10 mouse cellular contexts compared by ENCODE assay signal in genomic region chr3:39718946-39719545, GRCm38 (mm10).
DNase-seq lines count a peak whose midpoint lies in the region; ATAC-seq and TF ChIP-seq lines count a peak whose summit lies in the region.
"Had no signal": no experiment of that assay in that cellular context is flagged by ENCODE, and none has a peak within 500 bp of the region (broad histone marks: within the 10 kb centered on the region; RNA-seq: fewer than 3 reads in every experiment).

No protein-coding gene starts in this region.

- H3K4me3 ChIP-seq in intestine, embryonic 14.5 days (ENCODE audit: low read depth, low read length): no peak overlapping the region
- no peak overlapping the region for H3K4me3 ChIP-seq in intestine, postnatal 0 days (ENCODE audit: low read depth, low read length)
- no peak overlapping the region for H3K4me3 ChIP-seq in intestine, embryonic 16.5 days (ENCODE audit: low read length)

- no peak overlapping the region for H3K9ac ChIP-seq in intestine, embryonic 14.5 days (ENCODE audit: low read length)
- no peak overlapping the region for H3K9ac ChIP-seq in intestine, postnatal 0 days (ENCODE audit: low read depth, low read length)
- no peak overlapping the region for H3K9ac ChIP-seq in intestine, embryonic 16.5 days (ENCODE audit: low read depth, low read length)

- no peak for DNase-seq in intestine, embryonic 14.5 days (ENCODE audit: low spot score)
- peak; percentile 11 to 17 for DNase-seq in frontal cortex, postnatal 10 days (ENCODE audit: low spot score in 2 of 2)
- peak; percentile 42 to 43 for DNase-seq in right cerebral cortex, postnatal 10 days (ENCODE audit: low spot score in 2 of 2)
- DNase-seq in adrenal gland, adult 2 months: no peak
- no peak for DNase-seq in thymus, postnatal 36 days
- DNase-seq: adrenal gland, adult 8-10 months; kidney, postnatal 10 days had no signal

- H3K9me3 ChIP-seq in intestine, embryonic 14.5 days (ENCODE audit: control insufficient read depth, low read length): no peaks in the 10 kb centered on the region
- no peaks in the 10 kb centered on the region for H3K9me3 ChIP-seq in intestine, postnatal 0 days (ENCODE audit: control insufficient read depth)
- H3K9me3 ChIP-seq in intestine, embryonic 16.5 days (ENCODE audit: control insufficient read depth, low read length): no peaks in the 10 kb centered on the region

- H3K36me3 ChIP-seq in intestine, embryonic 14.5 days (ENCODE audit: control insufficient read depth, insufficient read depth, low read length): no peaks in the 10 kb centered on the region
- no peaks in the 10 kb centered on the region for H3K36me3 ChIP-seq in intestine, postnatal 0 days (ENCODE audit: control insufficient read depth, insufficient read depth)
- no peaks in the 10 kb centered on the region for H3K36me3 ChIP-seq in intestine, embryonic 16.5 days (ENCODE audit: control insufficient read depth, insufficient read depth, low read length)

- H3K4me1 ChIP-seq in intestine, embryonic 14.5 days (replicated peaks; ENCODE audit: control insufficient read depth, insufficient read depth, low read length): no peaks in the 10 kb centered on the region
- no peaks in the 10 kb centered on the region for H3K4me1 ChIP-seq in intestine, postnatal 0 days (replicated peaks; ENCODE audit: control insufficient read depth, insufficient read depth, low read length)
- no peaks in the 10 kb centered on the region for H3K4me1 ChIP-seq in intestine, embryonic 16.5 days (ENCODE audit: control insufficient read depth, insufficient read depth, low read length)

- no peaks in the 10 kb centered on the region for H3K27me3 ChIP-seq in intestine, embryonic 14.5 days (replicated peaks; ENCODE audit: control insufficient read depth, insufficient read depth, low read length)
- no peaks in the 10 kb centered on the region for H3K27me3 ChIP-seq in intestine, postnatal 0 days (replicated peaks; ENCODE audit: control insufficient read depth, insufficient read depth, low read length)
- no peaks in the 10 kb centered on the region for H3K27me3 ChIP-seq in intestine, embryonic 16.5 days (replicated peaks; ENCODE audit: control insufficient read depth, insufficient read depth, low read length)

- peak overlapping the region; percentile 3; the same call in 1 of the 2 replicates for H3K4me2 ChIP-seq in intestine, embryonic 14.5 days (ENCODE audit: low read length)
- no peak overlapping the region for H3K4me2 ChIP-seq in intestine, postnatal 0 days (replicated peaks; ENCODE audit: low read depth)
- no peak overlapping the region for H3K4me2 ChIP-seq in intestine, embryonic 16.5 days (ENCODE audit: low read depth, low read length)

- 41% methylated on average over 11 of the region's 11 CpGs for WGBS in intestine, embryonic 14.5 days
- WGBS in intestine, postnatal 0 days: 60% methylated on average over 11 of the region's 11 CpGs
- WGBS in intestine, embryonic 16.5 days: 53% methylated on average over 11 of the region's 11 CpGs

- peak overlapping the region; percentile 3; the same call in 1 of the 2 replicates for H3K27ac ChIP-seq in intestine, embryonic 14.5 days (ENCODE audit: low read depth)
- no peak overlapping the region for H3K27ac ChIP-seq in intestine, postnatal 0 days (ENCODE audit: low read depth, low read length)
- peak overlapping the region; percentile 30; the same call in 1 of the 2 replicates for H3K27ac ChIP-seq in intestine, embryonic 16.5 days (ENCODE audit: low read length)

- TF ChIP-seq CTCF in intestine, postnatal 0 days (IDR thresholded peaks at IDR 0.05; ENCODE audit: low read depth): no peak

- no peak for ATAC-seq in intestine, embryonic 14.5 days (replicated peaks; ENCODE audit: low FRiP score, low TSS enrichment, low read depth)
- no peak for ATAC-seq in intestine, postnatal 0 days
- ATAC-seq in intestine, embryonic 16.5 days: peak; percentile 64
- ATAC-seq in megakaryocyte progenitor cell, adult 5-6 weeks (replicated peaks; ENCODE audit: poor library complexity): no peak

Comparison
In these comparisons a context has a peak if more than half of its experiments do, and no peak if none do; other contexts are left out.
1. DNase-seq: peak in frontal cortex, postnatal 10 days (2 of 2) and right cerebral cortex, postnatal 10 days (2 of 2); none in intestine, embryonic 14.5 days (single experiment), adrenal gland, adult 2 months (single experiment) and thymus, postnatal 36 days (0 of 2).